Mouse (Mus musculus) heart, embryonic 11.5 days (tissue): Measurements from ENCODE around the gene B230118H07Rik. TPM values are rescaled to one million over a fixed set of nuclear protein-coding genes. Genes with fewer than 3 reads are reported as not detected.

Source experiments
- ATAC-seq: fragments of 200-750 bp; cut with Nextera tagmentation; replicated peaks from 2 replicates; pipeline ENCODE4 v1.8.0; 2017; ENCODE audit warnings: moderate library complexity; ENCODE audit not compliant: insufficient number of reproducible peaks, low FRiP score, low TSS enrichment
- H3K27ac ChIP-seq: fragments of 300-500 bp; sonication (generic); 2 replicates; pipeline ENCODE4 v1.5.1; 2014; ENCODE audit warnings: mild to moderate bottlenecking, low read depth, low read length
- H3K27me3 ChIP-seq: fragments of 300-500 bp; sonication (generic); 2 replicates; pipeline ENCODE4 v1.6.1; 2014; ENCODE audit warnings: mild to moderate bottlenecking, low read length, mixed read lengths; ENCODE audit not compliant: control insufficient read depth, insufficient read depth
- H3K36me3 ChIP-seq: fragments of 300-500 bp; sonication (generic); 2 replicates; pipeline ENCODE4 v1.6.1; 2014; ENCODE audit warnings: mild to moderate bottlenecking, low read length, moderate library complexity, mixed read lengths; ENCODE audit not compliant: control insufficient read depth, insufficient read depth
- H3K4me1 ChIP-seq: fragments of 300-500 bp; sonication (generic); 2 replicates; pipeline ENCODE4 v1.6.1; 2014; ENCODE audit warnings: low read length; ENCODE audit not compliant: control insufficient read depth, insufficient read depth
- H3K4me2 ChIP-seq: fragments of 300-500 bp; sonication (generic); 2 replicates; pipeline ENCODE4 v1.6.1; 2014; ENCODE audit warnings: mild to moderate bottlenecking, moderate library complexity
- H3K4me3 ChIP-seq: fragments of 300-500 bp; sonication (generic); 2 replicates; pipeline ENCODE4 v1.5.1; 2014; ENCODE audit warnings: low read depth, low read length
- H3K9ac ChIP-seq: fragments of 300-500 bp; sonication (generic); 2 replicates; pipeline ENCODE4 v1.6.1; 2014; ENCODE audit warnings: mild to moderate bottlenecking, low read depth, low read length, moderate library complexity
- H3K9me3 ChIP-seq: fragments of 300-500 bp; sonication (generic); replicated peaks from 2 replicates; pipeline ENCODE4 v1.6.1; 2016; ENCODE audit warnings: low read length; ENCODE audit not compliant: control insufficient read depth
- WGBS: fragments of 180-500 bp; shearing (Covaris S2); extraction: QIAGEN DNeasy Blood & Tissue Kit; methylation state at CpG from one replicate; pipeline ENCODE4 v1.1.7; 2014; ENCODE audit not compliant: insufficient replicate concordance; 5-methylcytosine and 5-hydroxymethylcytosine counted together
- polyA plus RNA-seq: library from polyadenylated mRNA; unstranded; fragments of >200 nt; fragmentation: Nextera tagmentation; extraction: Ambion mirVana; gene quantifications from 2 replicates; pipeline ENCODE4 v1.2.1, GENCODE M21; 2014

Gene B230118H07Rik
- 44.9 and 47.2 TPM in 2 replicates for polyA plus RNA-seq

GRCm38 (mm10) chr2:101649114-101649671 lies at the start of gene B230118H07Rik, which contains the start of gene Rag1:
Gene B230118H07Rik, minus strand, starts transcription at chr2:101649532.
Gene Rag1, minus strand, starts transcription at chr2:101649501.
- Histone ChIP-seq H3K9me3 (no peaks in the 10 kb centered on the region), H3K27me3 (no peaks in the 10 kb centered on the region), H3K36me3 (no peaks in the 10 kb centered on the region), H3K4me1 (no peaks in the 10 kb centered on the region), H3K27ac (no peak within 1 kb of the TSS), H3K9ac (no peak within 1 kb of the TSS), H3K4me3 (no peak within 1 kb of the TSS), H3K4me2 (no peak within 1 kb of the TSS)
- ATAC-seq = no peak
- WGBS = 36% methylated on average over 8 of the region's 8 CpGs

DNA sequence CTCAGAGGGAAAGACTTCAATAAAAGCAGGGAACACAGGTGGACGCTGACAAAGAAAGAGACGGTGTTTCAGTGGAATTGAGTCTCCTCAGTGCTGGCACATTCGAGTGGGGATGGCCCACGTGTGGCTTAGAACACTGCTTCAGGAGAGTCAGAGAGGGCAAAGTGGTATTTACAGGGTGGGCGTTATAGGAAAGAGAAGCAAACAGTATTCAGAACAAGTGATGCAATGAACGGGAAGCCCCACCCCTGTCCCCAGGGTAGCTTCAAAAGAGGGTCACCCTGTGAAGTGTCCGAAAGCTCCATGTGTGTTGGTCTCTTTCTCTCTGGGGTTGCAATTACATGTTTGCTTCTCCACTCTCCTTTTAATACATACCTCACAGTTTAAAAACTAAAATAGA lies 46.3 kb upstream of the B230118H07Rik start:
- Histone ChIP-seq H3K36me3 (peaks cover 17% of the 10 kb centered on the region), H3K4me1 (no peaks in the 10 kb centered on the region), H3K27ac (no peak overlapping the region), H3K27me3 (no peaks in the 10 kb centered on the region), H3K9ac (no peak overlapping the region), H3K4me2 (no peak overlapping the region), H3K4me3 (no peak overlapping the region), H3K9me3 (no peaks in the 10 kb centered on the region)
- no peak for ATAC-seq
- WGBS = 88% methylated on average over 7 of the region's 7 CpGs

- Histone ChIP-seq H3K36me3 (peaks cover 20% of the 10 kb centered on the region), H3K9me3 (no peaks in the 10 kb centered on the region), H3K4me1 (no peaks in the 10 kb centered on the region), H3K27me3 (no peaks in the 10 kb centered on the region), H3K4me2 (no peak overlapping the region), H3K4me3 (no peak overlapping the region), H3K27ac (no peak overlapping the region), H3K9ac (no peak overlapping the region)
- ATAC-seq = no peak
- 62% methylated on average over 5 of the region's 5 CpGs for WGBS
These were observed 44.4 kb upstream of the B230118H07Rik start for GRCm38 (mm10) chr2:101693577-101694215.

DNA sequence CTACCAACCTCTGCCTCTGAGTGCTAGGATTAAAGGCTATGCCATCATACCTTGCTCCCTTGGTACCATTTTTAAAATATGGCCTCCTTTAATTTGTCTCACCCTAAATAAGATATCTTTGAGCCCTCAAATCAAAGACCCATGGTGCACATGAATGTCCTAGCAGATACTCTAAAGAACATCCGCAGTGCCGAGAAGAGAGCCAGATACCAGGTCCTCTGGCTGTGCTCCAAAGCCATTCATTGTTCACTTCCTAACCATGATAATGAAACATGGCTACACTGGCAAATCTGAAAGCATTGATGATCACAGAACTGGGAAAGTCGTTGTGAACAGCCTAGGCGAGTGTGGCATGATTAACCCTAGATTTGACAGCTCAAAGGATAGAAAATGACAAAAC lies 43.7 kb upstream of the B230118H07Rik start:
- no peak overlapping the region for H3K27ac ChIP-seq
- H3K27me3 ChIP-seq = no peaks in the 10 kb centered on the region
- H3K4me2 ChIP-seq = no peak overlapping the region
- H3K4me1 ChIP-seq = no peaks in the 10 kb centered on the region
- no peak overlapping the region for H3K9ac ChIP-seq
- ATAC-seq = no peak
- 60% methylated on average over 4 of the region's 4 CpGs for WGBS
- peaks cover 15% of the 10 kb centered on the region for H3K36me3 ChIP-seq
- H3K4me3 ChIP-seq = no peak overlapping the region
- H3K9me3 ChIP-seq = no peaks in the 10 kb centered on the region

DNA sequence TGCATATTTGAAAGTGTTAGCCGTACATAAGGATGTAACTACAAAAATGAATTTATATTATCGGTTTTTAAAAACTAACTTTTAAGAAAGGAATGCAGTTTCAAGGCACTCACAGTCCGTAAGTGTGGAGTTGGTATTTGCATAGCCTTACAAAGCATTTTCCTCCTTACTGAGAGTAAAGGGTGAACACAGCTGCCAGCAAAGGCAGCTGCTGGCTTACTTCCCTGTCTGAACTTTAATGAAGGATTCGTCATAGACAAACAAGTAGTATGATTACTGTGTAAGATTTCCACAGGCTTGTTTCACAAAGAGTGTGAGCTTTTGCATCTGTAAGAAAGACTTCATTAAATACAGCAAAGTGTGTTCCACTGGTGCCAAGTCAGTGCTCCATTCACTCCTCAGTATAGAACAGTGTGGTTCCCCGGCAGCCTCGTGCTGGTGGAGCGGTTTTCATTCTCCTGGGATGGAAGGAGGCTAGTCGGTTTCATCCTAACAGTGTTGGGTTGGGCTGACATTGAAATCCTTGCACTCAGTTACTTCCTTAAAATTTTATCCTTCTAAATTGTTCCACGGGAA lies 41.0 kb upstream of the B230118H07Rik start:
- no peaks in the 10 kb centered on the region for H3K27me3 ChIP-seq
- H3K9ac ChIP-seq = no peak overlapping the region
- H3K4me3 ChIP-seq = no peak overlapping the region
- H3K36me3 ChIP-seq = peaks cover 5% of the 10 kb centered on the region; the same call in 1 of the 2 replicates
- no peak overlapping the region for H3K4me2 ChIP-seq
- no peak for ATAC-seq
- 92% methylated on average over 9 of the region's 9 CpGs for WGBS
- H3K27ac ChIP-seq = no peak overlapping the region
- H3K9me3 ChIP-seq = no peaks in the 10 kb centered on the region
- no peaks in the 10 kb centered on the region for H3K4me1 ChIP-seq

- Histone ChIP-seq H3K27ac (no peak overlapping the region), H3K9ac (no peak overlapping the region), H3K9me3 (no peaks in the 10 kb centered on the region), H3K36me3 (peaks cover 5% of the 10 kb centered on the region; the same call in 1 of the 2 replicates), H3K4me2 (no peak overlapping the region), H3K27me3 (no peaks in the 10 kb centered on the region), H3K4me3 (no peak overlapping the region), H3K4me1 (no peaks in the 10 kb centered on the region)
- WGBS = 90% methylated on average over 5 of the region's 5 CpGs
- ATAC-seq = no peak
These were observed 38.7 kb upstream of the B230118H07Rik start for GRCm38 (mm10) chr2:101688011-101688410.

GRCm38 (mm10) chr2:101684421-101684820 lies 35.1 kb upstream of the B230118H07Rik start:
- Histone ChIP-seq H3K27ac (no peak overlapping the region), H3K4me1 (peaks cover 2% of the 10 kb centered on the region; the same call in 1 of the 2 replicates), H3K4me2 (no peak overlapping the region), H3K36me3 (peaks cover 2% of the 10 kb centered on the region; the same call in 1 of the 2 replicates), H3K4me3 (no peak overlapping the region), H3K9ac (no peak overlapping the region), H3K27me3 (no peaks in the 10 kb centered on the region), H3K9me3 (no peaks in the 10 kb centered on the region)
- ATAC-seq = no peak
- WGBS = 91% methylated on average over 12 of the region's 12 CpGs

DNA sequence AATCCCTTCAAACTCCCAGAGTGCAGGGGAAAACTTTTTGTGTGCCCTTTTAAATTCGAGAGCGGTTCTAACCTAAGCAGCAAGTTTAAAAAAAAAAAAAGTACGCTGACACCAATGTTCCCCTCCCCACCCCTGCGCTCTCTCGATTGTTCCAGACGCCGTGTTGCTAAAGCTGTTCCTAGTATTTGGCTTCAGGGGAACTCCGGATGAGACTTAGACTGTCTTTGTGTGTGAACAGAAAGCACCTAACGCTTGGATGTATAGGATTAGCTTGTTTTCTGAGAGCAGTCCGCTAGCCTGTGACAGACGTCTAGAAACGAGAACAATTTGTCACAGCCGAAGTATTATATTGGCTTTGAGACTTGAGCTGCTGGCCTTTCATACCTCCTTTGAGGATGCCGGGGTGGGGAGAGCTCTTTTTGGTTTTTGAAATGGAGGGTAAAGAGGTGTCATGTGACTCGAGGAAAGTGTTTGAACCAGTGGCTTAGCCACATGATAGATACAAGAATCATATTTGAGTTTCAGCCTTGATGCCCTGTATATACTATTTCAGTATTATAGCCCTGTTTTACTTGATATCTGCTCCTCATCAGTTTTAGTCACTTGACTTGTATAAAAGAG lies 29.9 kb upstream of the B230118H07Rik start:
- Histone ChIP-seq H3K4me3 (peak overlapping the region; percentile 77), H3K4me2 (peak overlapping the region; percentile 76), H3K36me3 (no peaks in the 10 kb centered on the region), H3K4me1 (peaks cover 5% of the 10 kb centered on the region; the same call in 1 of the 2 replicates), H3K9me3 (no peaks in the 10 kb centered on the region), H3K27ac (no peak overlapping the region), H3K9ac (peak overlapping the region; percentile 96), H3K27me3 (peaks cover 2% of the 10 kb centered on the region; the same call in 1 of the 2 replicates)
- ATAC-seq = no peak
- 8% methylated on average over 15 of the region's 15 CpGs for WGBS
